Mouse (Mus musculus) liver, embryonic 14.5 days (tissue): ENCODE results near the gene Polr1e. TPM values are rescaled to one million over a fixed set of nuclear protein-coding genes. Genes with fewer than 3 reads are reported as not detected.
"Not testable (repeated sequence)": the region's sequence is repeated elsewhere in the genome, so short reads cannot be mapped to it uniquely, and the experiment has no call there.

Source experiments
- ATAC-seq: fragments of 200-750 bp; cut with Nextera tagmentation; 2 replicates; pipeline ENCODE4 v1.8.0; 2017; ENCODE audit warnings: moderate number of reproducible peaks, mild to moderate bottlenecking, moderate library complexity; ENCODE audit not compliant: insufficient read depth
- DNase-seq, 3 experiments: peaks; one replicate each; pipeline ENCODE4 v3.0.0-alpha.2; 2012 to 2013; ENCODE audit warnings: low read depth in 3 of 3, low spot score in 3 of 3
- H3K27ac ChIP-seq: fragments of 300-500 bp; sonication (generic); 2 replicates; pipeline ENCODE4 v1.5.1; 2014; ENCODE audit warnings: moderate library complexity, mild to moderate bottlenecking, control low read depth, inconsistent platforms
- H3K27me3 ChIP-seq: fragments of 300-500 bp; sonication (generic); 2 replicates; pipeline ENCODE4 v1.6.1; 2014; ENCODE audit warnings: mild to moderate bottlenecking, low read length, moderate library complexity; ENCODE audit not compliant: control insufficient read depth, insufficient read depth
- H3K36me3 ChIP-seq: fragments of 300-500 bp; sonication (generic); replicated peaks from 2 replicates; pipeline ENCODE4 v1.6.1; 2014; ENCODE audit warnings: low read depth; ENCODE audit not compliant: control insufficient read depth, insufficient read depth
- H3K4me1 ChIP-seq, 2 experiments: fragments of 200-500 bp in 1 of 2; fragments of 300-500 bp in 1 of 2; sonication (generic) in 1 of 2; replicated peaks; 2 replicates each; pipeline ENCODE4 v1.6.1; 2012 to 2014; ENCODE audit warnings: antibody characterized with exemption in 1 of 2, inconsistent platforms in 1 of 2, low read length in 1 of 2; ENCODE audit not compliant: control insufficient read depth in 2 of 2, insufficient read depth in 2 of 2
- H3K4me2 ChIP-seq: fragments of 300-500 bp; sonication (generic); 2 replicates; pipeline ENCODE4 v1.6.1; 2014; ENCODE audit warnings: low read depth, mild to moderate bottlenecking, control low read depth, moderate library complexity
- H3K4me3 ChIP-seq, 2 experiments: fragments of 200-500 bp in 1 of 2; fragments of 300-500 bp in 1 of 2; sonication (generic) in 1 of 2; 2 replicates each; pipeline ENCODE4 v1.5.1; 2012 to 2014; ENCODE audit warnings: low read depth in 2 of 2, low read length in 2 of 2, mild to moderate bottlenecking in 2 of 2, control low read depth in 1 of 2, inconsistent platforms in 1 of 2, moderate library complexity in 1 of 2; ENCODE audit not compliant: insufficient read depth in 1 of 2
- H3K9ac ChIP-seq: fragments of 300-500 bp; sonication (generic); replicated peaks from 2 replicates; pipeline ENCODE4 v1.6.1; 2014; ENCODE audit warnings: mild to moderate bottlenecking, control low read depth, moderate library complexity
- H3K9me3 ChIP-seq: fragments of 300-500 bp; sonication (generic); 2 replicates; pipeline ENCODE4 v1.6.1; 2016; ENCODE audit warnings: low read length, mixed read lengths; ENCODE audit not compliant: control insufficient read depth
- CTCF ChIP-seq: IDR thresholded peaks from 2 replicates; pipeline ENCODE4 v1.5.1; 2016; ENCODE audit warnings: antibody characterized with exemption, low read depth, control low read depth
- EP300 ChIP-seq: IDR thresholded peaks from 2 replicates; pipeline ENCODE4 v1.6.1; 2016; ENCODE audit warnings: antibody characterized with exemption, low read depth
- WGBS: fragments of 180-500 bp; shearing (Covaris S2); extraction: QIAGEN DNeasy Blood & Tissue Kit; methylation state at CpG from one replicate; pipeline ENCODE4 v1.1.7; 2014; ENCODE audit not compliant: insufficient replicate concordance; 5-methylcytosine and 5-hydroxymethylcytosine counted together
- polyA plus RNA-seq, 2 experiments: library from polyadenylated mRNA; depleted of rRNA in 1 of 2; stranded (reverse) in 1 of 2; unstranded in 1 of 2; fragments of >200 nt; fragmentation: Nextera tagmentation in 1 of 2; extraction: Ambion mirVana in 1 of 2; gene quantifications; 2 replicates each; pipeline versions ENCODE4 v1.2.1 to v1.2.3; 2012 to 2014

Polr1e gene
- polyA plus RNA-seq, 2 experiments, result 7.8 to 15.5 TPM

DNA sequence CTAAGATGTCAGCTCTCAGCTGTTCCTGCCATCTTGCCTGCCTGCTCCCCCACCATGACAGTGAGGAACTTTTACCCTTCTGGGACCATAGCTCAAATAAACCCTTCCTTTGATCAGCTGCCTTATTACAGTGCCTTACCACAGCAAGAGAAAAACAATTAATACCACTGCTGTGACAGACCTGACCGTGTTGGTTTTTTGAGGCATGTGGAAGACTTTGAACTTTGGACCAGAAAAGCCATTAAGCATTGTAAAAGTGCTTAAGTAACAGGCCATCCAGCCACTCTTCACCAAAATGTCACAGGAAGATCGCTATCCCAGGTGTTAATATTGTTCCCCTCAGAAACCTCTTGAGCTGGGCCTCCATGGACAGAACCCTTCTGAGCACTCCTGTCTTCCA is 46.2 kb downstream of the Polr1e start:
- no peak overlapping the region for H3K9ac ChIP-seq
- no peak overlapping the region for H3K4me2 ChIP-seq
- ATAC-seq, result no peak
- no peaks in the 10 kb centered on the region for H3K27me3 ChIP-seq
- no peak for DNase-seq
- TF ChIP-seq CTCF (no peak), EP300 (no peak)
- 69% methylated on average over 2 of the region's 2 CpGs for WGBS
- no peaks in the 10 kb centered on the region for H3K36me3 ChIP-seq
- no peak overlapping the region for H3K4me3 ChIP-seq
- H3K9me3 ChIP-seq, result no peaks in the 10 kb centered on the region
- peaks cover 0 to 2% of the 10 kb centered on the region in 2 experiments; a peak in 1 of 4 replicates for H3K4me1 ChIP-seq
- H3K27ac ChIP-seq, result no peak overlapping the region

DNA sequence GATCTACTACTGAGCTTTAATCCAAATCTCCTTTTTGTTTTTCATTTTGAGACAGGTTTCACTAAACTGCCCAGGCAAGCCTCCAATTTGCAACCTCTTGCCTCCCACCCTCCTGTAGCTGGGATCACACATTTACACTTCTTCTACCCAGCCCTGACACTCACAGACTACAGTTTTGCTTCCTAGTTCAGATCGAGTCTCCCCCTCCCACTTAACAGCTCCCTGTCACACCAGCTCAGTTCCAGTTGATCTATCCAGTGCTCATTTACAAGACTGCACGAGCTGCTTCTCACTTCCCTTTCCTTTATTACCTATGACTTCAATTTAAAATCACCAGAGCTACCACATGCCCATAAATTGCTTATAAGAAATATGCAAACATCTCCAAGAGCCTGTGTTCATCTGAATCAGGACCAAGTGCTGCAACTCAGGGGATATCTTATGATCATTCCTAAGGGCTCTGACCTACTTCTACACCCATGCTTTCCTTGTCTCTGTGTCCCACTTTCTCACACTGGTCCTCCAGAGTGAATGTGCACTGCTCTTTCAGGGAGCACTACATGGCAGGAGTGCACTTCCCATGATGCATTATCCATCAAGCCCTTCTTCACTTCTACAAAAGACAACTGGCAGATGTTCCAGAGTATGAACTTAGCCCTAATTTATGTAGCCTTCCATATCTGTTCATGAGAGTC is 47.8 kb downstream of the Polr1e start:
- Histone ChIP-seq H3K9me3 (no peaks in the 10 kb centered on the region), H3K4me1 (peaks cover 0 to 10% of the 10 kb centered on the region in 2 experiments; a peak in 3 of 4 replicates), H3K27me3 (no peaks in the 10 kb centered on the region), H3K9ac (no peak overlapping the region), H3K27ac (no peak overlapping the region), H3K4me3 (no peak overlapping the region), H3K4me2 (no peak overlapping the region), H3K36me3 (no peaks in the 10 kb centered on the region)
- 13% methylated on average over 2 of the region's 2 CpGs for WGBS
- ATAC-seq, result no peak
- no peak for DNase-seq
- TF ChIP-seq EP300 (no peak), CTCF (no peak)

GRCm38 (mm10) chr4:45067742-45068141 is 49.4 kb downstream of the Polr1e start:
- TF ChIP-seq CTCF (no peak), EP300 (no peak)
- Histone ChIP-seq H3K9ac (no peak overlapping the region), H3K4me1 (peaks cover 0 to 21% of the 10 kb centered on the region in 2 experiments), H3K4me3 (no peak overlapping the region), H3K27ac (no peak overlapping the region), H3K27me3 (no peaks in the 10 kb centered on the region), H3K36me3 (no peaks in the 10 kb centered on the region), H3K9me3 (no peaks in the 10 kb centered on the region), H3K4me2 (no peak overlapping the region)
- 62% methylated on average over 4 of the region's 4 CpGs for WGBS
- DNase-seq (no peak), ATAC-seq (no peak)

GRCm38 (mm10) chr4:45072261-45072973 is 54.0 kb downstream of the Polr1e start:
- Histone ChIP-seq H3K4me2 (no peak overlapping the region), H3K27ac (no peak overlapping the region), H3K4me1 (peaks cover 12 to 49% of the 10 kb centered on the region in 2 experiments), H3K36me3 (no peaks in the 10 kb centered on the region), H3K9me3 (no peaks in the 10 kb centered on the region), H3K4me3 (no peak overlapping the region), H3K27me3 (no peaks in the 10 kb centered on the region), H3K9ac (no peak overlapping the region)
- 74% methylated on average over 15 of the region's 15 CpGs for WGBS
- ATAC-seq (no peak), DNase-seq (no peak)
- TF ChIP-seq CTCF, result no peak
- TF ChIP-seq EP300, result no peak

DNA sequence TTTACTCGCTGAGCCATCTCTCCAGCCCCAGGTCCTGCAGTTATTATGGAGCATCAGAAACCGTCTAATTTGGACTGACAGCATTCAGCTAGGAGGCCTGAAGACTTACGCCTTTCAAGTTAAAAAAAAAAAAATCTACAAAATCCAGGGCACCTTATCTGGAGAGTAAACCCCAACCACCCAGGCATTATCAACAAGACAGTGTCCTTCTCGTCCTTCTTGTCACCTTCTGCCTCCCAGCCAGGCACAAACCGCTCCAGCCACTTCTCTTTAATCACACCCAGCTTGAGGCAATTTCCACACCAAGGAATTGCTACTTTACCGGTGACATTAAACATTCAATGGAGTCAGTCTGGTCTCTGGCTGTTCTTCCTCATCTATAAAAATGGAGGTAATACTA is 55.2 kb downstream of the Polr1e start:
- Histone ChIP-seq H3K27me3 (no peaks in the 10 kb centered on the region), H3K9ac (no peak overlapping the region), H3K4me1 (peaks cover 12 to 49% of the 10 kb centered on the region in 2 experiments), H3K9me3 (no peaks in the 10 kb centered on the region), H3K4me3 (no peak overlapping the region), H3K36me3 (no peaks in the 10 kb centered on the region), H3K4me2 (peak overlapping the region; percentile 25), H3K27ac (peak overlapping the region; percentile 5)
- TF ChIP-seq EP300 (peak; percentile 94), CTCF (no peak)
- ATAC-seq (peak; percentile 87), DNase-seq (peak; percentile 23 to 49 (median 48))
- 16% methylated on average over 6 of the region's 6 CpGs for WGBS

- H3K36me3 ChIP-seq, H3K9me3 ChIP-seq, H3K27ac ChIP-seq, DNase-seq, H3K4me3 ChIP-seq, ATAC-seq, H3K4me2 ChIP-seq, H3K27me3 ChIP-seq, H3K9ac ChIP-seq: not testable (repeated sequence)
- H3K4me1 ChIP-seq, result peaks cover 3 to 31% of the 10 kb centered on the region in 2 experiments
- WGBS, result 75% methylated on average over 4 of the region's 4 CpGs
Observed at GRCm38 (mm10) chr4:45081041-45081440, 62.7 kb downstream of the Polr1e start.
